Mouse (Mus musculus) mature B cell (primary cell): ENCODE results near the gene Dleu7.

ENCODE experiments used
- in situ Hi-C: fragments of 300-500 bp; cut with MboI; formaldehyde crosslinking; loops from 2 replicates; pipeline ENCODE4 v1.14.3; 2019

Dleu7 gene

DNA sequence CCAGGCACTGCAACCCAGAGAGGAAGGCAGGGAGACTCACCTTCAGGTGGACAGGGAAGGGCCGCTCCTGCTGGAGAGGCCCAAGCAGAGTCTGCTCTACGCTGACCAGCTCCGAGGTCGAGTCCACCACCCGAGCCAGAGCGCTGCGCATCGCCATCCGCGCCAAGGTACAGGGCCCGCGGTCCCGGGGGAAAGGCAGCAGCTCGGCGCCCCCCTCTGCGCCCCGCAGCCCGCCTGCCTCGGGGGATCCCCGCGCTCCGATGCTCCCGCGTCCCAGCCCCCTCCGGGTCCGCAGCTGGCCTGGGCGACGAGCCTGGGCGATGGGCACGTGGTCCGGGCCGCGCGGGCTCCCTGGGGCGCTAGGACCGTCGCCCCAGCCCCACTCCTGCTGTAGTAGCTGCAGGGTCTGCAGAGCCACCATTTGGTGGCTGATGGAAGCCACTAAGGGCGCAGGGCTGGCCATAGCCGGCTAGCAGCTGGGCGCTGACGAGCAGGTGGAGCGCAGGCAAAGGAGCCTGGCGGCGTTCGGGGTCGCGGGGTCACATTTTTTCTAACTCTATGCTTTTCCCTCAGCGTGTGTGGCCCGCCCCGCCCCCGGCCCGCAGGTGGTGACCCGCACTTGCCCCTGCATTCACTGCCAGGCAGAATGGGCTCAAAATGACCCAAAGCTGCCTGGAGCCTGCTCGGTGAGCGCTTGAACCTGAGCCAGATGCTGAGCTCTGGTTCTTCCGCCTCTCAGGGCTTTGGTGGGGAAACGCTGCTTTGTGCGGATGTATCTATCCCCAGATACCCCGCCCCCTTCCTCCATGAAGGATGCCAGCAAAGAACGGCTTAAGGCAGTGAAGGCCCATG, at the start of gene Dleu7, which contains the start of gene Rnaseh2b:
Gene Dleu7 (minus strand): TSS at position 560 of the 852 bp plus-strand sequence.
Gene Rnaseh2b (plus strand): TSS at position 102 of the 852 bp plus-strand sequence.
- in situ Hi-C loops: no loop called here

- in situ Hi-C loops: no loop called here
These were observed 49.2 kb upstream of the Dleu7 start for GRCm38 (mm10) chr14:62341887-62342642.

- in situ Hi-C loops: no loop called here
These were observed 46.3 kb upstream of the Dleu7 start for GRCm38 (mm10) chr14:62339196-62339595.

DNA sequence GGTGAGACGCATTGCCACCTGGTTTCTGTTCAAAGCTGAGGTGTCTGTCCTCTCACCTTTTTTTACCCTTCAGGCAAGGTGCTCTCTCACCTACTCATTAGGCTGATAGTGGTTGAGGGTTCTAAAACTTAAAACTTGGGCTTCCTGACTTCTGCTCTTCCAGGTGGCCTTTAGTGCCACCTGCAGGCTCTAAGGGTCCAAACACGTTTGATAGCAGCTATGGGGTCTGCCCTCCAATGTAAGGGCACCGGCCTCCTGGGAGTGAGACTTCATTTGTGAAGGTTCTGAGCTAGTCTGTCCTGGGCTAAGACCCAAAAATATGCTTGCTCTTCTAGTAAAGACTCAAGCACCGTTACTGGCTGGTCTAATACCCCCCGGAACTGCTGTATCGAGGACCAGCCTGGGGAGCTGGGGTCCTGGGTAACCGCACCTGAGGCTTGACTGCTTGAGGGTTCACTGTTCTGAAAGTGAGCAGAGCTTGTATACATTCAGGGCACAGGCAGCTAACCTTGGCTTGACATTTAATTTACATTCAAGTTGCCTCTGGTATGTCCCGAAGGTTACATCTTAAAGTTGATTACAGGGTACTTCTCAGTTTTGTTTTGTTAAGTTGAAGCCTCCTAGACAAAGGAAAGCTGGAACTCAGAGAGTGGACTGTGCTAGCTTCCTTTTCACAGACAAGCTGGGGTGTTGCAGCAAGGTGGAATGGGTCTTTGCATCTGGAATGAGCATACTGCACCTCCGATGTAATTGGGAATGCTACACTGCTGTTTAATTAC, 41.3 kb upstream of the Dleu7 start:
- in situ Hi-C loops: no loop called here

GRCm38 (mm10) chr14:62331866-62332619, 39.2 kb upstream of the Dleu7 start:
- in situ Hi-C loops: no loop called here

DNA sequence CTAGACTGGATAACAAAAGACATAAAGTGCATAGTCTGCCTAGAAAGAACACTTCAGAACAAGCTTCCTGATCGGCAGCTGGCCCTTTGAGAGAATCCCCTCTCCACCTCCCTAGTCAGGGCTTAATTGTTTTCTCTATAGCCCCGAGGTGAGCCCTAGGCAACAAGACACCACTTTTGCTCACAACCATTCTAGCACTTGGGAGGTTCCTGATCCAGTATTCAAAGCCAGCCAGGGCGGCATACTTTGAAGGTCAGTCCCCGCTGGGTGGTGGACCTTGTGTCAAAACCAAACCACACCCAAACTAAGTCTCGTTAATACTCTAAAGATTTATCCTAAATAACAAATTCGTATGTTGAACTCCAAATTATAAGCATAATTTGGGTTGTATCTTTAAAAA, 38.6 kb upstream of the Dleu7 start:
- in situ Hi-C loops: no loop called here

GRCm38 (mm10) chr14:62329631-62330030, 36.8 kb upstream of the Dleu7 start:
- in situ Hi-C loops: no loop called here

GRCm38 (mm10) chr14:62328606-62329005, 35.8 kb upstream of the Dleu7 start:
- in situ Hi-C loops: no loop called here

- in situ Hi-C loops: no loop called here
These were observed 34.3 kb upstream of the Dleu7 start for GRCm38 (mm10) chr14:62327171-62327570.

DNA sequence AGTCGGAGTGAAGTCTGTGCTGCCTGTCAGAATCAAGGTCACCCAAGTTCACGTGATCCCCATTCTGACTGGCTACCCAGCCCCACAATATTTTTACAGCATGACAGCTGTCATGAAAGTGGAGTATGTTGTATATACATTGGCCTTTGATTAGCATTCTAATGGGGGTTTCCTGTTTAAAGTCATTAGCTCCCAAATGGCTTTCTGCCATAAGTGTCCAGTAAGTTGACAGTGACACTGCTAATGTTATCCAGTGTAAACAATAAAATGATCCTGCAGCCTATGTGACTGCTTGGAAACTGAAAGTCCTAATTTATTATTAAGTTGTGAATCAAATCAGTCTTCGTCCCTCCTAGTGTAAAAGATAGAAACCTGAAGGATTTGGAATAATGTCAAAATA, 33.2 kb upstream of the Dleu7 start:
- in situ Hi-C loops: no loop called here

GRCm38 (mm10) chr14:62324943-62325342, 32.1 kb upstream of the Dleu7 start:
- in situ Hi-C loops: no loop called here

GRCm38 (mm10) chr14:62323457-62323856, 30.6 kb upstream of the Dleu7 start:
- in situ Hi-C loops: no loop called here

DNA sequence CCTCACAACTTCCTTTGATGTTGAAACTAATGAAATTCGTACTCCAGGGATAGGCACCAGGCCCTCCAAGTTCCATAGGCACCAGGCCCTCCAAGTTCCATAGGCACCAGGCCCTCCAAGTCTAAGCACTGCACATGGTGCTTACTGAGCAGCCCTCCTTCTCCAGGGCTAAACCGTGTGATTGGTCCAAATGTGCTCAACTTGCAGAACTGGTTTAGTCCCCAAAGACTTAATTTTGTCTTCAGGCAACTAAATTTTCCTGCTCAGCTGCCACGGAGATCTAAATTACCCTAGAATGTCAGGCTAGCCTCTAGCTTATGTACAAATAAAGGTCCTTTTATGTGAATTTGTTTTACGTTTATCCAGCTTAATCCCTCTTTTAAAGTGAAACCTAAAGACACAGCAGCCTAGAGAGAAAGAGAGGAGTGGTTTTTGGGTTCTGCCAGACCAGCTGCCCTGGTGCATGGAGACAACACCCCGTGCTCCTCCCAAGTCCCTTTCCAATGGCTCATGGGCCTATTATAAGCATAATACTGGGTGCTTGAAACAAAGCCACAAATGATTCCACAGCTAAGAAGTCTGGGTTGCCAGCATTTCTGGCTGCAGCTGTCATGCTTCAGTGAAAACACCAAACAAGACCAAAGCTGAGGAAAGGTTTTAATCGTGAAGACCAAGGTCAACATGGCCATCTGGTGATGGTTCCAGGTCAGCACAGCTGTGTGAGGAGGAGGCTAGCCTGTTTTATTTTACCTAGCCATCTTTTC, 29.9 kb upstream of the Dleu7 start:
- in situ Hi-C loops: no loop called here

DNA sequence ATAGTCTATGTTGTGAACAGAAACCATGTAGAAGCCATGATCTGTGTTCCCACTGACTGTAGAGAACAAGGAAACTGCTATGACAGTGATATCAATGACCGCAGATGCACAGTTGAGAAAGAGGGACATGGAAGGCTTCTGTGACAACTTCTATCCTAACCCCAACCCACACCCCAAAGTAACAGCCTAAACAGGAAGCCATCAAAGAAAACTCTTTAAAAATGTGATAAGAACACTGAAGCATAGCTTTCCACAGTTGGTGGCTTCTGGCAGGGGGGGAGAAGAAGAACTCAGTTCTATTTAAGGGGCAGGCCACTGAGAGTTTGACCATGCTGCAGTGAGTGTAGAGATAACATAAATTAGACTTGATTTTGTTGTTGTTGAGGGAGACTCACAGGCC, 18.8 kb upstream of the Dleu7 start:
- in situ Hi-C loops: no loop called here

GRCm38 (mm10) chr14:62309026-62309425, 16.2 kb upstream of the Dleu7 start:
- in situ Hi-C loops: no loop called here

GRCm38 (mm10) chr14:62307555-62307954, 14.7 kb upstream of the Dleu7 start:
- in situ Hi-C loops: no loop called here

DNA sequence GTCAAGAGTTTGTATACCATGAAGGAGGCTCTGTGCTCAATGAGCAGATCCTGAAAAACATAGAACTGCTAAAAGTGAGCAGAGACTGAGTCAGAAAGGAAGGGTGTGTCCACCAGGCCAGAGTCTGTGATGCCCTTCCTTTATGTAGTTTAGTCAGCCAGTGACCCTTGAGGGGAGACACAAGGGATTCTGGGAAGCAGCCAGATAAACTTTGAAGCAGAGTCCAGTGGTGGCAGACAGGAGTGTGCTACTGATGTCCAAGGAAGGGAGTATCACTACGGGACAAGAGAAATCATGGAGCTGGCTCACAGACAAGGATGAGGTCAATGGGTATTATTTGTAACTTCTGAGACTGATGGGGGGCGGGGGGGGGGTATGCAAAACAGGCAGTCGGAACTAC, 7.2 kb upstream of the Dleu7 start:
- in situ Hi-C loops: no loop called here

DNA sequence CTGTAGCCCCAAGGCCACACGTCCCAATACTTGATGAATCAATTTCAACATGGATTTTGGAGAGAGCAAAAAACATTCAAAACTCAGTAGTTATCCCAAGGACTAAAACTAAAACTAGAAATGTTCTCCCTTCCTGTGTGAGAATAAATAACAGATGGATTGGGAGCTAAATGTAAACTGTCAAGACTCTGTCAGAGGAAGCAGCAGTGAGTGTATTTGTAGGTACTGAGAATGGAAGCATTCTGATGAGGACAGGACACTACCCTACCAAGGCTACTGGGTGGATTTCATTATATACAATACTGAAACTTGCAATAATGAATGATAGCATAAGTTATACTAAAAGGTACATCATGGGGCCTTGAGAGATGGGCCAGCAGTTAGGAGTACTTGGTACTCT, 6.0 kb upstream of the Dleu7 start:
- in situ Hi-C loops: no loop called here

- in situ Hi-C loops: no loop called here
These were observed 720 bp downstream of the Dleu7 start for GRCm38 (mm10) chr14:62292166-62292487.

DNA sequence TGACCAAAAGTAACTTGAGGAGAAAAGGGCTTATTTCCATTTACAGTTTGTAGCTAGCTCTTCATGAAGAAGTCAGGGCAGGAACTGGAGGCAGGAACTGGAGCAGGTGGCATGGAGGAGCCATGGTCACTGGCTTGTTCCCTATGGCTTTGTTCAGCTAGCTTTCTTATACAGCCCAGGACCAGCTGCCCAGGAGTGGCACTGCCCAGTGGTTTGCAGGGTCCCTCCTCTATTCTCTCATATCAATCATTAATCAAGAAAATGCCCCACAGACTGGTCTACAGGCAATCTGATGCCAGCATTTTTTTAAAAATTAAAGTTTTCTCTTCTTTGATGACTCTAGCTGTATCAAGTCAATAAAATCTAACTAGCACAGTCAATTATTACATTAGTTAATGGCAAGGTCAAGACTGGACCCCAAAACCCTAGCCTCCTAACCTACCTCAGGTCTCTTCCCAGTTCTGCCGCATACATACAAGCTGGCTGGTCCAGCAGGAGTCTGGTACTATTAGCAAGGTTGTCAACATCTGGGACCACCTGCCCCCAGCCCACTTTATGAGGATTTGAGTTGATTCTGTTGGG, 1.4 kb downstream of the Dleu7 start:
- in situ Hi-C loops: no loop called here

GRCm38 (mm10) chr14:62288731-62289130, 4.1 kb downstream of the Dleu7 start:
- in situ Hi-C loops: no loop called here
